Mouse (Mus musculus): Measurements from ENCODE around the gene Pacsin2.

- no peak for TF ChIP-seq POLR2A (IDR thresholded peaks at IDR 0.05; ENCODE audit: low read depth, low read length)
- no peak for TF ChIP-seq CTCF (IDR thresholded peaks at IDR 0.05; ENCODE audit: borderline replicate concordance, insufficient read depth, low read length)
Measured at GRCm38 (mm10) chr15:83455034-83455433, 9.4 kb downstream of the Pacsin2 start.

Data from embryonic fibroblast, embryonic 13.5 days (primary cell).